22 mouse cellular contexts compared by ENCODE assay signal in the genomic region with DNA sequence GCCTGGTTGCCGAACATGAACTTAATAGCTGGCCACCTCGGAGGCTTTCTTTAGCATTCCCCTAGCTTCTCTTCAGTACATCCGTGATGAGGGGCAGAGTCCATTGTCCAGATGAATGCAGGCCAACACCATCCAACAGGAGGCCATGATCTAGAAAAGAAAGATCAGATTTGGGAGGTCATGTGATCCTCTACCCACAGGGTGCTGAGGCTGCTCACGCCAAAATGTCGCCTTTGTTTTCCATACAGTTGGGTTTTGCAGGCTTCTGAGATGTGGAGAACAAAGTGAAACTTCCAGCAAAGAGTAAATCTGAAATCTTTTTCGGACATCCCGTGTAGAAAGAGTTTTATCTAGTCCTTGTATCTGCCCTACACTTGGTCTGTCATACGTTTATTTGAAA. TPM values are rescaled to one million over a fixed set of nuclear protein-coding genes. Genes with fewer than 3 reads are reported as not detected.
A peak's percentile ranks its signal among the peaks of the same experiment; 100 is the strongest.
DNase-seq lines count a peak whose midpoint lies in the region; ATAC-seq lines count a peak whose summit lies in the region.
"Had no signal": no experiment of that assay in that cellular context is flagged by ENCODE, and none has a peak within 500 bp of the region (broad histone marks: within the 10 kb centered on the region; RNA-seq: fewer than 3 reads in every experiment).

No protein-coding gene starts in this region.

- peak overlapping the region; percentile 45 for H3K4me2 ChIP-seq in heart, embryonic 13.5 days
- H3K4me2 ChIP-seq: hindbrain, embryonic 14.5 days; limb, embryonic 15.5 days; neural tube, embryonic 12.5 days had no signal

- no peak overlapping the region for H3K27ac ChIP-seq in heart, embryonic 13.5 days (replicated peaks)
- H3K27ac ChIP-seq: embryonic facial prominence, embryonic 10.5 days; hindbrain, embryonic 14.5 days; left cerebral cortex, adult 2 months; limb, embryonic 15.5 days; neural tube, embryonic 12.5 days had no signal

- no peak for ATAC-seq in erythroblast, adult 5-6 weeks (replicated peaks; ENCODE audit: low FRiP score, poor library complexity, severe bottlenecking)
- no peak for ATAC-seq in heart, embryonic 13.5 days (ENCODE audit: extremely low read depth, insufficient number of reproducible peaks, low FRiP score, low TSS enrichment)
- no peak for ATAC-seq in megakaryocyte, adult 5-6 weeks (ENCODE audit: poor library complexity, severe bottlenecking)
- ATAC-seq: forebrain, embryonic 14.5 days; inflammation-experienced regulatory T-cells, adult 6 months had no signal

- no peak overlapping the region for H3K9ac ChIP-seq in heart, embryonic 13.5 days
- H3K9ac ChIP-seq: hindbrain, embryonic 14.5 days; limb, embryonic 15.5 days; neural tube, embryonic 12.5 days had no signal

- H3K27me3 ChIP-seq in erythroblast, embryonic 14.5 days (ENCODE audit: control insufficient read depth): no peaks in the 10 kb centered on the region
- H3K27me3 ChIP-seq in heart, embryonic 13.5 days (replicated peaks): no peaks in the 10 kb centered on the region
- H3K27me3 ChIP-seq in megakaryocyte, embryonic 14.5 days (replicated peaks): no peaks in the 10 kb centered on the region
- H3K27me3 ChIP-seq: limb, embryonic 15.5 days; neural tube, embryonic 12.5 days had no signal

- H3K4me3 ChIP-seq in erythroblast, embryonic 14.5 days (replicated peaks): peak overlapping the region; percentile 45
- H3K4me3 ChIP-seq in heart, embryonic 13.5 days: no peak overlapping the region
- peak overlapping the region; percentile 64 for H3K4me3 ChIP-seq in megakaryocyte, embryonic 14.5 days (replicated peaks)
- H3K4me3 ChIP-seq: embryonic facial prominence, embryonic 10.5 days; left cerebral cortex, adult 2 months; limb, embryonic 15.5 days; neural tube, embryonic 12.5 days had no signal

- H3K4me1 ChIP-seq in erythroblast, embryonic 14.5 days (ENCODE audit: control insufficient read depth): peaks cover 31% of the 10 kb centered on the region
- H3K4me1 ChIP-seq in heart, embryonic 13.5 days: peaks cover 16% of the 10 kb centered on the region
- H3K4me1 ChIP-seq in megakaryocyte, embryonic 14.5 days: peaks cover 59% of the 10 kb centered on the region
- H3K4me1 ChIP-seq: limb, embryonic 15.5 days had no signal

- no peaks in the 10 kb centered on the region for H3K36me3 ChIP-seq in erythroblast, embryonic 14.5 days (ENCODE audit: control insufficient read depth)
- no peaks in the 10 kb centered on the region for H3K36me3 ChIP-seq in heart, embryonic 13.5 days
- H3K36me3 ChIP-seq in megakaryocyte, embryonic 14.5 days (replicated peaks; ENCODE audit: low read length): peaks cover 15% of the 10 kb centered on the region
- H3K36me3 ChIP-seq: embryonic facial prominence, embryonic 10.5 days; limb, embryonic 15.5 days; neural tube, embryonic 12.5 days had no signal

- 75% methylated on average over 8 of the region's 8 CpGs for WGBS in heart, embryonic 13.5 days

- no peak for DNase-seq in heart, postnatal 4 days
- no peak for DNase-seq in spleen, postnatal 4 days (ENCODE audit: low spot score in 2 of 2)
- no peak for DNase-seq in frontal cortex, adult 2 months (ENCODE audit: extremely low spot score in 1 of 2, low spot score in 1 of 2)
- DNase-seq: adrenal gland, postnatal 25 days; cerebellum, adult 9-10 months; gastrocnemius, postnatal 10 days; kidney, adult 18-20 months; kidney, postnatal 4 days; left cerebral cortex, postnatal 4 days; right cerebral cortex, postnatal 14 days had no signal

- no peaks in the 10 kb centered on the region for H3K9me3 ChIP-seq in erythroblast, embryonic 14.5 days (ENCODE audit: control insufficient read depth, low read length)
- no peaks in the 10 kb centered on the region for H3K9me3 ChIP-seq in heart, embryonic 13.5 days
- peaks cover 7% of the 10 kb centered on the region; the same call in 1 of the 2 replicates for H3K9me3 ChIP-seq in megakaryocyte, embryonic 14.5 days
- H3K9me3 ChIP-seq: limb, embryonic 15.5 days had no signal

RNA-seq across cellular contexts. Expression of a gene that starts 55.2 kb away (rescaled TPM):
- 0.54 and 0.76 TPM in 2 replicates for polyA plus RNA-seq in erythroblast, embryonic 14.5 days (2012)
- 33.2 and 42.6 TPM in 2 replicates for total RNA-seq in erythroblast, adult 5-6 weeks (2015; ENCODE audit: low replicate concordance)
- total RNA-seq in erythroblast, adult 5-6 weeks (2017; ENCODE audit: low replicate concordance): 39.3 and 42.8 TPM in 2 replicates
- 21.8 and 22.4 TPM in 2 replicates for polyA plus RNA-seq in heart, embryonic 13.5 days (2015; fragmentation: Nextera tagmentation; extraction: Ambion mirVana)
- total RNA-seq in heart, postnatal 4 days (2021): 10 to 100 TPM; 59.7 to 66.5 TPM
- polyA plus RNA-seq in megakaryocyte, embryonic 14.5 days (2012; ENCODE audit: insufficient read depth, low replicate concordance): 14.4 and 20.1 TPM in 2 replicates
- 288 and 305 TPM in 2 replicates for total RNA-seq in megakaryocyte, adult 5-6 weeks (2015)
- total RNA-seq in megakaryocyte, adult 5-6 weeks (2017): 278 and 291 TPM in 2 replicates
- 97.6 and 109 TPM in 2 replicates for polyA plus RNA-seq in frontal cortex, adult 2 months (2012; rRNA removed)
